Mouse (Mus musculus): ENCODE data around the gene Il2ra.
"Not testable (repeated sequence)": the region's sequence is repeated elsewhere in the genome, so short reads cannot be mapped to it uniquely, and the experiment has no call there.

The Il2ra gene

DNA sequence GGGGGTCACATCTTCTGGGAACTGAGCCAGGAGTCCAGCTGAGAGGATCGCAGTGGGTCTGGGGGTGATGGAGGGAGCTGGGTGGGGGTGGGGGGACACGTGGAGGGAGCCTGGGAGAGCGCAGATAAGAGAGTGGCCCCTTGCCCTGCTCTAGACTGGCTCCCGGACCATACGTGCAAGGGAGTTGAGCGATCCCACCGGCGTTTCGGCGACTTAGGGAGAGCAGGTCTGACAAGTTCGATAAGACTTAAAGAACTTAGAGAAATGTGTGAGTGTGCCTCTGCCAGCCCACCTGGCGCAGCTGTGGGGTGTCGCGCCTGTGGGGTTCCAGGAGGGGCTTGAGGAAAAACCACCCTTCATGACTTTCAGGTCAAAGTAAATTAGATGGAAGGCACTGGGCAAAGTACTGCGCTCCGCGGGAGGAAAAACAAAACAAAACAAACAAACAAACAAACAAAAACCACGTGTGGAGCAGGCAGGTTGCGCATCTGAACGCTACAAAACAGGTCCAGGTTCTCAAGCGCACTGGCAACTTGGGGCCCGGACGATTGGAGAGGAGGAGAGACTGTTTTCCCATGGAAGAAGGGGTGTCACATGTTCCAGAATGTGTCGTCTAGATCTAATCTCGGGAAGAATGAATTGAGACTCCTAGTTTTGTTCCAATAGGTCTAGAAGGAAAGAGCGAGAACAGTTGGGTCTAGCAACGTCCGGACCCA is 63.6 kb downstream of the Il2ra start:
- DNase-seq = no peak

DNA sequence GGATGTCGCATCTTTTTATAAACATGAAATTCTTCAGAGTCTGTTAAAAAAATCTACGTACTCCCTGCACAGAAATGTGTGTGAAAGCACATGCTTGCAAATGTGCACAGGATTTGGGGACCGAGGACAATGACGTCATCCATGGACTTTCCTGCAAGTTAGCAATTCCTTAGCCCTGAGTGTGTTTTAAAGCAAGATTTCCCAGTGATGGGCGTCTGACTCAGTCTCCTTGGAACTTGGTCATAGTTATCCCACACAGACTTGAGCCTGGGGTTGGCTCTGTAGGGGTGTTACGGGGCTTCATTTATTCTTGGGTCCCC is 64.1 kb downstream of the Il2ra start:
- DNase-seq = no peak

DNA sequence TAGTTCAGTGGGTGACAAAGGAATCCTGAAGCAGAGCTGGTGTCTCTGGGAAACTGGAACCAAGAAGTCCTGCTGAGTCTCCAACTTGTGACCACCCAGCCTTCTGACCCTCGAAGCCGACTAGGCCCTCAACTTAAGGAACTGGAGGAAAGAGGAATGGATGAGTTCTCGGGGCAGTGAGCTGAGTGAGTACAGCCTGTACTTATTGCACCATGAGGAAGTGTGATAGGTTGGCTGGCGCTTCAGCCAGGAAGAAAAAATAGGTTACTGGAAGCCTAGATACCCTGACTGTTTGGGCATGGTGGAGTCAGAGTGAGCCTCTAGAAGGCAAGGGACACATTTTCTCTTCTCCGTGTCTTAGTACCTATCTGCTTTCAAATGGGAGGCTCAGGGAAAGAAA is 65.9 kb downstream of the Il2ra start:
- DNase-seq = no peak

DNA sequence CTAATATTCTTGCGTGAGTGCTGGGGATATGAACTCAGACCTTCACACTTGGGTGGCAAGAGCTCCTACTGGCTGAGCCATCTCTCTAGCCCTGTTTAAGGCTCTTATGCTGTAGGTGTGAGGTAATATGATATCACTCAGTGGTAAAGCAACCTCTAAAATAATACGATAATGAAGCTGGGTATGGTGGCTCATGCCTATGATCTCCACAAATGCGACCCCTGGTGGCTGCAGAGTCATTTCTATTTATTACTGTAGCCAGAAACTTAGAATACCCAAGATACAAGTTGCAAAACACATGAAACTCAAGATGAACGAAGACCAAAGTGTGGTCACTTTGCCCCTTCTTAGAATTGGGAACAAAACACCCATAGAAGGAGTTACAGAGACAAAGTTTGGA is 67.5 kb downstream of the Il2ra start:
- not testable (repeated sequence) for DNase-seq

DNA sequence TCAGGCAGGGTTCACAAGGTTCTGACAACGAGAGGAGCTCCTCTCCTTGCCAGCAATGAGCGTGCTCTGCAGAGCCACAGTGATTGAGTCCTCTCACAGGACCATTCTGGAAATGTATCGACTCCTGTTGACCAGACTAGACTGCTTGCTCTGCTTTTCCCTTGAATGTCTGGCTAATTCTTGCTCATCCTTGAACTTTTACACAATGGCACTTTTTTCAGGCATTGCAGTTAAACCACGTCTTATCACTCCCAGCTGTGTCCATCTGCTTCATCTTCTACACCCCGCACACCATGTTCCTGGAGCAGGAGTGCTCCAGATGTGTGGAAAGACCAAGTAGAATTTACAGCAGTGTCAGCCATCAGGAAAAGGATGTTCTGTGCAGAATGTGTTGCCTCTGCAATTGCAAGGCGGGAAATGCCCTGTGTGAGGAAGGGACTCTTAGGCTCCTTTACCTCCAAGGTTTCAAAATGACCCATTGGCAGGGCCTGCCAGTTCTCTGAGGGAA is 69.9 kb downstream of the Il2ra start:
- no peak for DNase-seq

DNA sequence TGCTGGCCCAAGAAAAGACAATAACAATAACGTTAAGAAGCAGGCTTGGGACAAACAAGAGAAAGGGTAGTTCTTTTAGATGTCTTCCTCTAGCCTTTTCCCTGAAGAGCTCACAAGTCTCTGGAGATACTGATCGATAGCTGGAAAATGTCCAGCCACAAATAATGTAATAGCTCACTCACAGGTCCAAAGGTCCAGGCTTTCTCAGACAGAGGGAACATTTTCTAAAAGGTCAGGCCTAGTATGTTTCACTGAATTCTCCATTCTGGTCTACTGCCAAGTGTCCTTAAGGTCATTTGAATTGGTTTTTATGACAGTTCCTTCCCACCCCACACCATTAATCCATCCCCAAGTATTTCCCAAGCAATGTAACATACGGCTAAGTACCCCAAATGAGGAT is 70.4 kb downstream of the Il2ra start:
- no peak for DNase-seq

DNA sequence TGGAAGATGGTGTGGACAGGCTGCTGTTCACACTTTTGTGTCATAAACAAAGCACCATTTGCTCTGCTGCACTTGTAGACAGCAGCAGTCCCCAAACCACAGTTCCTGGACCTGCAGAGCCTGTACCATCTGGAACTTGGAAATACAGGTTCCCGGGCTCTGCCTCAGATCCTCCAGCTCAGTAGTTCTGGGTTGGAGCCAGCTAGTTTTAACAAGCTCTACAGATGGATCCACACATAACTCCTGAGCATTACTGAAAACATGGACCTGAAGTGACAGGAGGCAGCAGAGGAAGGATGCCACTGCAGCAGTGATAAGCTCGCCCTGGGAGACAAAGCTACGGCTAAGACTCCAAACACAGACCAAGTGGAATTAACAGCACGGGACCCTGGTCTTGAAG is 71.9 kb downstream of the Il2ra start:
- DNase-seq = no peak

DNA sequence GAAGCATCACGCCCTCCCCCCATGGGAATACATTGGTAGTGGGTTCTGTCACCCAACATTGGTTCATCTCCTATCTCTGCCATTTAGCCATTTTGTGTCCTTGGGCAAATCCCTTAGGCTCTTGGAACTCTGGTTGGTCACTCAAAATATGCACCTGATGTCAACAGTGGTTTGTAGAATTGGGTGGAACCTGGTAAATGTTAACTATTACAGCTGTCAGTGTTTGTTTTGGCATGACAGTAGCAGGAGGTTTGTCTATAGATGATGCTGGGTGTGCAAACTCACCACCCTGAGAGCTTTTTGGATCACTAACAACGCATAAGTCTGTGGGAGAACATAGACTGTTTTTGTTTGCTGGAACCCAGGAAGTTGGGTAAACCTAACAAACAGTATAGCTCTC is 76.0 kb downstream of the Il2ra start:
- no peak for DNase-seq

DNA sequence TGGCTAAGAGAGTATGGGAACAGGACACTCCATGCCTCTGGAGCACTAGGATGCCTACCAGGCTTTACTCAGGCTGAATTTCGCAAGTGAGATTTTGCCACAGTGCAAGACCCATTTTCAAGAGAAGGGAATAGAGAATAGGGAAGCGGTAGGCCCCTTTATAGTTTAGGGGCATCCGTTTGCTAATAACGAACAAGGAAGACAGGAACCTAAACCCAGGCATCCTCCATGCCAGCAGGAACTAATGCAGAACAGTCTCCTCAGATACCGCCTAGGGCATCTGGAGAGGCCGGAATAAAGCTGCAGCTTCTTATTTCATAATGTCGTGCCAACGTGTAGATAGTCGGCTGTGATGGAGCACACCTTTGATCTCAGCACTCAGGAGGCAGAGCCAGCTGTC is 80.0 kb downstream of the Il2ra start:
- no peak for DNase-seq

DNA sequence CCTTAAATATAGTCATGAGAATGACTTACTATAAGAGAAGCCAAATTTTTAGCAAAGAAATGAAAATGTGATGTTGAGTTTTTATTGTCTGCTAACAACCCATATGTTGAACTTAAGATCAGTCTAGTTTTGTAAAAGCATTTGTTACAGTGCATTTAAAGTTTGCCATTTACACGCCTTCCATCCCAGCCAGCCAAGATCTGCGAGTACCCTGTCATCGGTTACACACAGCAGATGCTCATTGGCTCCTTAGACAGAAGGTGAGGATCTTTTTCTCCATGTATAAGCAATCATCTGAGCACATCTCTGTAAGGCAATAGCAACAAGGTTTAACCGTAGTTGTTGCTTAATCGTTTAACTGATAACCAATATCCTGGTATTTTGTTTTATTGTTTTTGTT is 85.0 kb downstream of the Il2ra start:
- DNase-seq = no peak

DNA sequence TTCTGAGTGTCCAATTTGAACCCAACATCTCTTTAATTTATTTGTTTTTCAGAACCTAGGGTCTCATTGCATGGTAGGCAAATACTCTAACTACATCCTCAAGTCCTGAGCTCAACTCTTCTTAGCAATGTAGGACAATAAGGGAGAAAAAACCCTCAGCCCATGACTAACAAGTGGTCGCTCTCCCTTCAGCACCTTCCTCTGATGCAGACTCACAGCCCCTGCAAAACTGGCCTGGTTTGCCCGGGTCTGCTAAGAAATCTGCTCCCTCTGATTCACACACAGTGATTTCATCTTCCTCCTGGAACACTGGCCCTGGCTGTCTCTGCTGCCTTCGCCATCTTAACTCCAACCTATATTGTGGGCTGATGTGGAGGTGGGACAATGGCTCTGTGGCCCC is 86.5 kb downstream of the Il2ra start:
- no peak for DNase-seq

DNA sequence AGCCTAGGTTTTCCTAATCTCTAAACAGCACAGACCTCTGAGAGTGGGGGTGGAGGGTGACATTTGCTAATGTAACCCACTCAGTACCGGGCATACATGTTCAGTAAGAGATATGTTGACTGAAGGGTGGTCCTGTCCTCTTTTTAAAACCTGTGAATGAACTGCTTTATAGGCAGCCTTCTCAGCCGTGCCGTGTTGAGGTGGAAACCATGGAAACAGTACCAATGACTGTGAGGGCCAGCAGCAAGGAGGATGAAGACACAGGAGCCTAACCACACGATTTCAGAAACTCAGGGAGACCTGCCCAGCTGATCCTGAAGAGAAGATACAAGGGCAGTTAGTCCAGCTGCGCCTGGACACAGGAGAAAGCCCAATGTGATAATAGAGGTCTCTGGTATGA is 90.4 kb downstream of the Il2ra start:
- DNase-seq = no peak

DNA sequence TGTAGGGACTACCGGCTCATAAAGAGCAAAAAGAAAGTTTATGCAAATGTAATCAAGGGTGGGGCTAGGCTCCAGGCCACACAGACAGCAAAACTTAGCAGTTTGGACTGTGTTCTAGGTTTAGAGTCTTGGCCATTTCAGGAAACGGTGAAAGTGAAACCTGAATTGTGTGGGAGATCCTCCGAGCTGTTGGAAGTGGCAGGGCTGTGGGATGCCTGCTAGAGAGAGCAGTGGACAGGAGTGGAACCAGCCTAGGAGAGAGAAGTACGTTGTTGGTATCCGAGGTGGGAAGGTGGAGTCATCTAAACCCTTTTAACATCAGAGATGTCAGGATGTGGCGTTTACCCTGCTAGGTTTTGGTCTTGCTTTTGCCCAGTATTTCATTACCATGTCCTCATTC is 93.2 kb downstream of the Il2ra start:
- no peak for DNase-seq

DNA sequence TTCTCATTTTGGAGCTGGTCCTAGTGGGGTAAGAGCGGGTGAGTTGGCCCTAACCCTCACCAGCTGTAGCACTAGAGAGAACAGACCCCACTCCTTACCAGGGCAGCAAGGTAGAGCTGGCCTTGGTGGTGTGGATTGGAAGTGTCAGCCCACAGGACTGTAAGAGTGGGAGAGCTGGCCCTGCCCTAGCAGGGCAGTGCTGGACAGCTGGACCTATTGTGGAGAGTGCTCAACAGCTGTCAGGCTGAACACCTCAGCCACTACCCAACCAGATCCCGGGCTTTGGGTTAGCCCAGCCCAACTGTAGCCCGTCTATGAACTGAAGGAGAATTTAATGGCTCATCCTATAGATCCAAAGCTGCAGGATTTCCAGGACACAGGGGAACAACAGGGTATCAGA is 96.2 kb downstream of the Il2ra start:
- DNase-seq = no peak

DNA sequence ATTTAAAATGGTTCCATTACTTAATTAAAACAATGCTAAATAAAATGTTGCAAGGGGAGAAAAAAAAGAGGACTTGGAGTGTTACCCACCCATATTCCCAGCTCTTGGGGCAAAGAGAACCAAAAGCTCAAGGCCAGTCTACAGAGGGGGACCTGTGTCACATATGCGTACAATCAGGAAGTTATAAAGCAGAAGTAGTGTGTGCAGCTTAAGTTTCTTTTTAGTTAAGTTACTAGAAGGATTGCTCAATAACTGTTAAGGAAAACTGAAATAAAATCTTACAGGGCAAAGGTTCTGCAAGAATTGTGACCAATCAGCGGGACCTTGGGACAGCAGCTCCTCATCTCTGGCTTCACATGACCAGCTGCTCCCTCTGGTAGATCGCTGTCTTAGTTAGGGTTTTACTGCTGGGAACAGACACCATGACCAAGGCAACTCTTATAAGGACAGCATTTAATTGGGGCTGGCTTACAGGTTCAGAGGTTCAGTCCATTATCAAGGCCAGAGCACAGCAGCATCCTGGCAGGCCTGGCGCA is 97.0 kb downstream of the Il2ra start:
- no peak for DNase-seq

Measured in cerebellum, adult 8-10 months (tissue).